Mouse (Mus musculus): ENCODE results near the gene Grasp. TPM values are rescaled to one million over a fixed set of nuclear protein-coding genes. Genes with fewer than 3 reads are reported as not detected.
A peak's percentile ranks its signal among the peaks of the same experiment; 100 is the strongest.

Gene Grasp
- total RNA-seq (2021), result 10 to 100 TPM; 16.4 to 21.0 TPM
- polyA plus RNA-seq (2012; rRNA removed), result 53.0 and 60.3 TPM in 2 replicates
- long read RNA-seq, transcript Grasp-201 (8 exons, 2,033 nt), result major isoform, 19 of 22 reads
- long read RNA-seq, partial matches to known transcripts, result 0 of 22 reads
- long read RNA-seq, other reads (novel, unspliced or antisense), result 3 of 22 reads

- peak; percentile 96 for DNase-seq
Measured at GRCm38 (mm10) chr15:101224006-101224906, at the start of gene Grasp. TSS of gene Grasp (plus strand) at chr15:101224188.

GRCm38 (mm10) chr15:101174294-101175130, 49.5 kb upstream of the Grasp start:
- DNase-seq, result no peak

- DNase-seq, result no peak
Measured at GRCm38 (mm10) chr15:101175131-101175460, 48.9 kb upstream of the Grasp start.

- DNase-seq, result no peak
Measured at GRCm38 (mm10) chr15:101175613-101176283, 48.2 kb upstream of the Grasp start.

GRCm38 (mm10) chr15:101176284-101176680, 47.7 kb upstream of the Grasp start:
- DNase-seq, result no peak

- DNase-seq, result no peak
Measured at GRCm38 (mm10) chr15:101176795-101177691, 46.9 kb upstream of the Grasp start.

DNA sequence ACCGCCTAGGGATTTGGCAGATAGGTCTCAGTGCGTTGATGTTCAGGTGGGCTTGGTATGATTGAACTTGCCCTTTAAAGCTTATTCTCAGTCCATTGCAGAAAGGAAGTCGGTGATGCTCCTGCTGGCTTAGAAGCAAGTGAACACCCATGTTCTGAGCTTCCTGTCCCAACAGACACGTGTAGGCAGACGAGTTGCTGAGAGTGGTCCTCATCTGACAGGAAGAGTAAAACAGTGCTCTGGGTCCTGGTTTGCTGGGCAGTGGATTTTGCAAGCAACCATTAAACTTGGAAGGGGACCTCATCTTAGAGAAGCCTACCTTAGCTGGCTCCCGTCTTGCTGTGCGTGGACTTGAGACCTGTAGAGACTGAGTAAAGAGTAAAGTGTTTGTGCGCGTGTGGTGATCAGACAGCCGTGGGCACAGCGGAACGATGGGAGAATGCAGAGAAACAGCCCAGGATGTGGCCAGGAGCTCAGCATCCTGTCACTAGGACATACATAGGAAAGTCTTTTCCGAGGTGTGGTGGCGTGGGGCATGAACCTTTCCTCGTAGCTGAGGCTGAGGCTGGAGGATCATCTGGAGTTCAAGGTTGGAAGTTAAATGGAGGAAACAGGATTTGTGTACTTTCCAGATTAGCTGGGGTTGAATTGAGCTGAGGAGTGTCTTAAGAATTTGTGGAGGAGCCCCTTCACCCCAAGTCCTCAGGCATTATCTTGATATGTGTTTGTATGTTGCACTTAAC, 43.5 kb upstream of the Grasp start:
- no peak for DNase-seq

DNA sequence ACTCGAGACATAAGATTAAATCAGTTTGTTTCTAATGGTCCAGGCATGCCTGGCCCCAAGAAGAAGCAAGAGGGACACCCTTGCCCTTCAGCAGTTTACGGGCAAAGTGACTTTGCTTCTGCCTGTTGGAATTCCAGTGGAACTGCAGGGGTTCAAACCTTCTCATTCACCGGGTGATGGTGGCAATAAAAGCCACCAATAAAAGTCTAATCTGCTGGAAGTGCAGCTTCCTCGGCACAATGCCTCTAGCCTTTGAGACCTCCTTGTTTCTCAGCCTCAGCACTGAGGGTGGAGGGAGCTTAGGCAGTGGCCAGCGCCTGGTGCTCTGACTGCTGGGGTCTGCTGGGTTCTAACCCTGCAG, 42.9 kb upstream of the Grasp start:
- DNase-seq, result no peak

DNA sequence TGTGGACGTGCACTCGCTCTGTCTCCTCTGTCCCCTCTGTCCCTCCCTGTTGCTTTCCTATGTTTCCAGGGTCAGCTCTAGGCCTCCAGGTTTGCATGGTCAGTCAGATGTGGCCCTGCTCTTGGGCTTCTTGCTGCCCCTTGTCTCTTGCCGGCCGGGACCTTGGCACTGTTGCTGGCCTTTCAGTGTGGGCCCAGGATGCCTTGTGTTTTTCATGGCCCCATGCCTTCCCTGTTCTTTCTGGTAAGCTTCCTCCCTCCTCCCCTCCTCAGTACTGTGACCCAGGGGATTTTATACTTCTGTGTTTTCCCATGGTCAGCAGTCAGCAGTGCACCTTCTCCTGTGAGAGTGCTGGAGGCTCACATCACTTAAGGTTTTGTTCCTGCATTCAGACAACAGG, 42.5 kb upstream of the Grasp start:
- no peak for DNase-seq

DNA sequence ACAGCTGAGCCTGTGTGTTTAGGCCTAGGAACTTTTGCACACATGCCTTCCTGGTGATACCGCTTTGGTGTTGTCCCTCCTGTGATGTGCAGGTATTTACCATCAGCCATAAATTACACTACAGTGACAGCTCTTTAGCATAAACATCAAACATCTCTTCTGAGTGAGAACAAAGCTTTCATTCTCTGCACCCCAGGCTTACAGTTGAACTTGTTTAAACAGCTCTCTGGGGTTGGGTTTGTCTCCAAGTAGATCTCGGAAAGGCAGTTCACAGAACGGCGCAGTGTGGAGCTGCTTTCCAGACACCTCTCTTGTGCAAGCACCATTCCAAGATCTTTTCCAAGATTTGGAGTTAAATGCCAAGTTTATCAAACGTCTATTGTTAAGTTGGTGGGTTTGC, 41.3 kb upstream of the Grasp start:
- DNase-seq, result no peak

DNA sequence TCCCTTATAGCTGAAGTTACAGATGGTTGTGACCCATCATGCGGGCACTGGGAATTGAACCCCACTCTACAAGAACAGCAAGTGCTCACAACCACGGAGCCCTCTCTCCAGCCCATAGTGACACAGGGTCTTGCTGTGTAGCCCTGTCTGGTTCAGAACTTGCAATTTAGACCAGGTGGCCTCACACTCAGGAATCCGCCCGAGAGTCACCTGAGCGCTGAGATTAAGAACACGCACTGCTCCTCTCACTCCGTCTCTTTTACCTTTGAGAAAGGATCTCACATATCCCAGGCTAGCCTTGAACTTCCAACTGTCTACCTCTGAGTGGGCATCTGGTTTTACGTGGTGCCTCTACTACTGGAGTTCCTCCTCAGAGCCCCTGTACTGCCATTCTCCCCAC, 39.7 kb upstream of the Grasp start:
- no peak for DNase-seq

- no peak for DNase-seq
Measured at GRCm38 (mm10) chr15:101185549-101185948, 38.4 kb upstream of the Grasp start.

DNA sequence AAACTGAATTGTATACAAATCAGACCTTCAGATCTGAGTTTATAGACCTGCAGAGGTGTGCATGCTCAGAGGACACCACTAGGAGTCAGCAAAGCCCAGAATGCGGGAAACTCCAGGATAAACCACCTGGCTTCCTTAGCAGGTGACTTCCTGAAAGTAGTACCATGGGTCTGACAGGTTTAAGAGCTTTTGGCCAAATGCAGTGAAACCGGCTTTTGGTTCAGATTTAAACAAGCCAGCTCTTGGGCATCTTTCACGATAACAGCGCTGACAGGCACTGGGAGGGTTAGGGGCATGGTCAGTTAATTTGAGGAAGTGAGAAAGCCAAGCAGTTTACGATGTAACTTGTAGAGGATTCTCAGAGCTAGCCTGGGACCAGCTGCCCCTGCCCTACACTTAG, 36.1 kb upstream of the Grasp start:
- no peak for DNase-seq

DNA sequence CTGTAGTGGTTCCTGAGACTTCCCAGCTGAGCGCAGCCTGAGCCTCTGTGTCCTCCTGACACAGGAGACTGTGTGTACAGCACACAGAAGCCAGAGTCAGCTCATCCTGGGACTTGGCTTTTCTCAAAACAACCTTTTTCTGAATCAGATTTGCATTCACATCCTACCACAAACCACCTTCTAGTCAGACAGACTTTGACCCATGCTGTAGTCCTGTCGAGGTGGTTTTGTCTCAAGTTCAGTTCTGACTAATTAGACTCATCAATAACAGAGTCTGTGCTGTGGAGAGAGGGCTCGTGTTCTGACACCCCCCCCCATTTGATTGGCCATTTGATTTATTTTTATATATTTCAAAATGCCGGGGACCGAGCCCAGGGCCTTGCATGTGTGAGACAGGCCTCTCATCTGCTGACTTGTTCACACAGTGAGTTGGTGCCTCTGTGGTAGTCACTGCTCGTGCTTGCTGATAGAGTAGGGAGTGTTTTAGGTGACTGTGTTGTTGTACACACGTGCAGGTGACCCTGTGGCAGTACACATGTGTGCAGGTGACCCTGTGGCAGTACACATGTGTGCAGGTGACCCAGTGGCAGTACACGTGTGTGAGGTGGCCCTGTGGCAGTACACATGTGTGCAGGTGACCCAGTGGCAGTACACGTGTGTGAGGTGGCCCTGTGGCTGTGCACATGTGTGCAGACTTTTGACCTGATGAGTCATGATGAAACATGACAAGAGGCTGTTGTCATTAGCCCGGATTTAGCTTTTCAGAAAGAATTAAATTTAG, 33.8 kb upstream of the Grasp start:
- no peak for DNase-seq

DNA sequence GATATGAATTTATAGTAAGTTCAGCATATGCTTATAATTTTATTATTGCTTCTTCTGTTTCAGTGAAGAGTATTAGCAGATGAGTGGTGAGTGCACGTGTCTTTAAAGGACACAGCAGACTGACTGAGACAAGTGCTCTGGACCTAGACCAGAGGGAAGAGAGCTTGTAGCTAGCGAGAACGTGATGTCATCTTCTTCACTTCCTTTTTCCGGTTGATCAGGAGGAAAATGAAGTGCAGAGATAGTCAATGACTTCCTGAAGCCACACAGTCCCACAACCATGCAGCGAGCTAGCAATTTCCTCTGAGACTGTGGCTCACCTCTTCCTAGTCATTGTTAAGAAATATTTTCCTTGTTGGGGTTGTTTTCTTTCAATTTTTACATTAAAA, 33.2 kb upstream of the Grasp start:
- no peak for DNase-seq

- DNase-seq, result peak; percentile 89
Measured at GRCm38 (mm10) chr15:101191459-101192259, 32.3 kb upstream of the Grasp start.

DNA sequence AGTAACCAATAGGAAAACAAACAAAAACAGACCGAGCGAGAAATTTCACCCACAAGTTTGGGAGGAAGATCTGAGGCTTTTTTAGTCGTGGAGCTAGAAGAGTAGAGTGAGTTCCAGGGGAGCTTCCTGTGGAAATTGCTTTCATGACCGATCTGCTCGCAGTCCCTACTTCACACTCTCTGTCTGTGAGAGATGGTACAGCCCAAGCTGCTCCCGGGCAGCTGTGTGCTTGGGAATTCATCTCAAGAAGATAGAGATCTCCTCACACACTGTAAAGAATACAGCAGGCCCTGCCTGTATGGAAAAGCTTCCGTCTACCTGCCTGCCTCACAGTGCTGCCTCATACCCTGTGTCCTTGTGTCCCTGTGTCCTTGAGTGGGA, 31.7 kb upstream of the Grasp start:
- no peak for DNase-seq

GRCm38 (mm10) chr15:101192651-101193050, 31.3 kb upstream of the Grasp start:
- no peak for DNase-seq

DNA sequence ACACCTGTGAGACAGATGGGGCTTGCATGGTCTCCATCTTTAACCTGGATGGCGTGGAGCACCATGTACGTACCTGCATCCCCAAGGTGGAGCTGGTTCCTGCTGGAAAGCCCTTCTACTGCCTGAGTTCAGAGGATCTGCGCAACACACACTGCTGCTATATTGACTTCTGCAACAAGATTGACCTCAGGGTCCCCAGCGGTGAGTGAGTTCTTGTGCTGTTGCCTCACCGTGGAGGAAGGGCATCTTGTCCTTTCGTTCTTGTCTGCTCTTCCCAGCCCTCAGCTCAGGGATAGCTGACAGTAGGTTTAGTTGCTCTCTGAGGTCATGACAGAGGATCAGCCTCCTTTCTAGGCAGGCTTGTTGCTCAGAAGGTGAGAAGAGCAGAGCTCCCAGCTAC, 30.0 kb upstream of the Grasp start:
- DNase-seq, result no peak

Measured in adrenal gland, adult 2 months (tissue).